Mouse (Mus musculus) erythroid progenitor cell, adult 5-6 weeks (primary cell): ENCODE results near the gene Klhl10. TPM values are rescaled to one million over a fixed set of nuclear protein-coding genes. Genes with fewer than 3 reads are reported as not detected.

ENCODE experiments used
- ATAC-seq: replicated peaks from 2 replicates; pipeline ENCODE4 v1.8.0; 2016; ENCODE audit warnings: moderate number of reproducible peaks, mild to moderate bottlenecking, moderate TSS enrichment, inconsistent platforms; ENCODE audit not compliant: poor library complexity, low FRiP score, severe bottlenecking
- total RNA-seq, 2 experiments: library from RNA; stranded (forward) in 1 of 2; stranded (reverse) in 1 of 2; fragments of 150-400 nt in 1 of 2; fragments of 186-747, 209-891 nt in 1 of 2; gene quantifications; 2 replicates each; pipeline versions ENCODE4 v1.2.3 to v1.2.4; 2015 to 2017; ENCODE audit warnings: low replicate concordance in 2 of 2

Gene Klhl10
- total RNA-seq (2015; ENCODE audit: low replicate concordance) (not detected in 2 replicates), total RNA-seq (2017; ENCODE audit: low replicate concordance) (not detected in 2 replicates)

GRCm38 (mm10) chr11:100441797-100442196 lies at the start of gene Klhl10, which contains the start of gene Nt5c3b:
TSS of gene Klhl10 (plus strand) at chr11:100441917.
TSS of gene Nt5c3b (minus strand) at chr11:100441808.
- no peak for ATAC-seq

- ATAC-seq = no peak
Observed at GRCm38 (mm10) chr11:100392958-100393357, 48.8 kb upstream of the Klhl10 start.

- ATAC-seq = no peak
Observed at GRCm38 (mm10) chr11:100393733-100394132, 48.0 kb upstream of the Klhl10 start.

GRCm38 (mm10) chr11:100394353-100395074 lies 47.2 kb upstream of the Klhl10 start:
- ATAC-seq = no peak

- ATAC-seq = no peak
Observed at GRCm38 (mm10) chr11:100395200-100395599, 46.5 kb upstream of the Klhl10 start.

GRCm38 (mm10) chr11:100395861-100396631 lies 45.7 kb upstream of the Klhl10 start:
- no peak for ATAC-seq

- no peak for ATAC-seq
Observed at GRCm38 (mm10) chr11:100396886-100397599, 44.7 kb upstream of the Klhl10 start.

- ATAC-seq = 0 out of 2 replicates have a peak, but pooled peaks have one; percentile 45
Observed at GRCm38 (mm10) chr11:100397600-100398389, 43.9 kb upstream of the Klhl10 start, which contains the start of gene Jup. TSS of gene Jup (minus strand) at chr11:100397763.

GRCm38 (mm10) chr11:100398517-100398916 lies 43.2 kb upstream of the Klhl10 start:
- ATAC-seq = no peak

- ATAC-seq = no peak
Observed at GRCm38 (mm10) chr11:100399320-100399719, 42.4 kb upstream of the Klhl10 start.

GRCm38 (mm10) chr11:100399727-100400538 lies 41.8 kb upstream of the Klhl10 start:
- no peak for ATAC-seq

- ATAC-seq = no peak
Observed at GRCm38 (mm10) chr11:100400842-100401241, 40.9 kb upstream of the Klhl10 start.

GRCm38 (mm10) chr11:100402240-100402639 lies 39.5 kb upstream of the Klhl10 start:
- ATAC-seq = no peak

- ATAC-seq = no peak
Observed at GRCm38 (mm10) chr11:100402682-100403081, 39.0 kb upstream of the Klhl10 start.

GRCm38 (mm10) chr11:100403445-100404134 lies 38.1 kb upstream of the Klhl10 start:
- ATAC-seq = no peak

- ATAC-seq = no peak
Observed at GRCm38 (mm10) chr11:100404456-100405074, 37.2 kb upstream of the Klhl10 start.

- ATAC-seq = no peak
Observed at GRCm38 (mm10) chr11:100406273-100406672, 35.4 kb upstream of the Klhl10 start.
